ENCODE assay signal across 8 mouse cellular contexts in the genomic region with DNA sequence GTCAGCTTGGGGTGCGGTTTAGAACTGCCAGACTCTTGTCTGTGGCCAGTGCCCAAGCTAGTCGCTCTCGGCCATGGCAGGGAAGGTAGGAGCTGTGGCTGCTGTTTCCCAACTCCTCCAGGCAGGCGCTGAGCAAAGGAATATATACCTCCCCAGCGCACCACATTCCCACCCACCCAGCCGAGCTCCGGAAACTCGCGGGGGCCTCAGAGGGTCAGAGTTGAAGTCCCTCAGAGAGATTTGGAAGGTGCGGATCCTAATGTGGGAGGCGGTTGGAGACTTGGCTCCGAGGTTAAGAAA. TPM values are rescaled to one million over a fixed set of nuclear protein-coding genes. Genes with fewer than 3 reads are reported as not detected.
A peak's percentile ranks its signal among the peaks of the same experiment; 100 is the strongest.
DNase-seq lines count a peak whose midpoint lies in the region; ATAC-seq and TF ChIP-seq lines count a peak whose summit lies in the region.
"Had no signal": no experiment of that assay in that cellular context is flagged by ENCODE, and none has a peak within 500 bp of the region (broad histone marks: within the 10 kb centered on the region; RNA-seq: fewer than 3 reads in every experiment).

No protein-coding gene starts in this region.

- TF ChIP-seq POLR2A in olfactory bulb, adult 2 months (IDR thresholded peaks at IDR 0.05; ENCODE audit: insufficient read depth, low read depth, low read length) = no peak

- no peak; the same call in 1 of the 2 replicates for ATAC-seq in lung, embryonic 15.5 days (ENCODE audit: borderline replicate concordance, extremely low read depth, low FRiP score, low TSS enrichment)
- no peak for ATAC-seq in forebrain, embryonic 11.5 days (replicated peaks; ENCODE audit: low FRiP score)
- ATAC-seq in cerebellum, adult (ENCODE audit: insufficient number of reproducible peaks, low FRiP score, low TSS enrichment) = no peak

- no peak overlapping the region for H3K27ac ChIP-seq in lung, embryonic 15.5 days
- no peak overlapping the region for H3K27ac ChIP-seq in forebrain, embryonic 11.5 days (ENCODE audit: low read depth, low read length)
- peak overlapping the region; percentile 72 for H3K27ac ChIP-seq in limb, embryonic 10.5 days
- no peak overlapping the region for H3K27ac ChIP-seq in olfactory bulb, adult 2 months (ENCODE audit: insufficient read depth, low read depth, low read length)

- peak overlapping the region; percentile 32; the same call in 1 of the 2 replicates for H3K9ac ChIP-seq in lung, embryonic 15.5 days
- peak overlapping the region; percentile 24; the same call in 1 of the 2 replicates for H3K9ac ChIP-seq in forebrain, embryonic 11.5 days (ENCODE audit: low read length)

- no peaks in the 10 kb centered on the region for H3K36me3 ChIP-seq in lung, embryonic 15.5 days
- H3K36me3 ChIP-seq in forebrain, embryonic 11.5 days (ENCODE audit: control insufficient read depth, insufficient read depth, low read length) = no peaks in the 10 kb centered on the region
- H3K36me3 ChIP-seq in limb, embryonic 10.5 days = no peaks in the 10 kb centered on the region

- no peak for TF ChIP-seq CTCF in olfactory bulb, adult 2 months (IDR thresholded peaks at IDR 0.05; ENCODE audit: insufficient read depth, low read depth, low read length)

- H3K4me3 ChIP-seq in lung, embryonic 15.5 days = peak overlapping the region; percentile 52
- H3K4me3 ChIP-seq in forebrain, embryonic 11.5 days (ENCODE audit: low read depth, low read length) = peak overlapping the region; percentile 43
- peak overlapping the region; percentile 56 for H3K4me3 ChIP-seq in limb, embryonic 10.5 days
- peak overlapping the region; percentile 64 for H3K4me3 ChIP-seq in olfactory bulb, adult 2 months (ENCODE audit: insufficient read depth, low read depth, low read length)

- H3K4me1 ChIP-seq in lung, embryonic 15.5 days = 0 out of 2 replicates have a peak, but pooled peaks cover 2% of the 10 kb centered on the region
- H3K4me1 ChIP-seq in forebrain, embryonic 11.5 days (replicated peaks; ENCODE audit: control insufficient read depth, insufficient read depth, low read length) = no peaks in the 10 kb centered on the region; the same call in 1 of the 2 replicates
- peaks cover 13% of the 10 kb centered on the region for H3K4me1 ChIP-seq in limb, embryonic 10.5 days
- peaks cover 11% of the 10 kb centered on the region for H3K4me1 ChIP-seq in olfactory bulb, adult 2 months (ENCODE audit: control insufficient read depth, insufficient read depth, low read length)

- H3K4me2 ChIP-seq in lung, embryonic 15.5 days = peak overlapping the region; percentile 94
- peak overlapping the region; percentile 68 for H3K4me2 ChIP-seq in forebrain, embryonic 11.5 days (ENCODE audit: low read depth, low read length, severe bottlenecking)

- DNase-seq in lung, adult 18-20 months = no peak
- DNase-seq in forebrain, embryonic 11.5 days (ENCODE audit: low spot score) = no peak
- no peak for DNase-seq in limb, embryonic 10.5 days (ENCODE audit: low spot score)
- DNase-seq in thymus, adult 18-20 months = no peak

- 20% methylated on average over 12 of the region's 12 CpGs for WGBS in lung, embryonic 15.5 days
- 17% methylated on average over 12 of the region's 12 CpGs for WGBS in forebrain, embryonic 11.5 days
- WGBS in limb, embryonic 10.5 days = 23% methylated on average over 12 of the region's 12 CpGs
- 17% methylated on average over 12 of the region's 12 CpGs for WGBS in olfactory bulb, adult 2 months

- no peaks in the 10 kb centered on the region for H3K27me3 ChIP-seq in lung, embryonic 15.5 days
- H3K27me3 ChIP-seq in forebrain, embryonic 11.5 days (ENCODE audit: control insufficient read depth, insufficient read depth, low read length) = no peaks in the 10 kb centered on the region
- H3K27me3 ChIP-seq in limb, embryonic 10.5 days (ENCODE audit: low read depth, poor library complexity, severe bottlenecking) = no peaks in the 10 kb centered on the region

- H3K9me3 ChIP-seq in lung, embryonic 15.5 days = no peaks in the 10 kb centered on the region
- no peaks in the 10 kb centered on the region for H3K9me3 ChIP-seq in forebrain, embryonic 11.5 days (ENCODE audit: control insufficient read depth, low read length)
- no peaks in the 10 kb centered on the region for H3K9me3 ChIP-seq in limb, embryonic 10.5 days (replicated peaks)

RNA-seq across cellular contexts. Expression of a gene that starts 8.9 kb away (rescaled TPM):
- not detected in 2 replicates for polyA plus RNA-seq in lung, embryonic 15.5 days (2015; fragmentation: Nextera tagmentation; extraction: Ambion mirVana)
- polyA plus RNA-seq in forebrain, embryonic 11.5 days (2014; fragmentation: Nextera tagmentation; extraction: Ambion mirVana) = not detected in 2 replicates
- not detected in 2 replicates for polyA plus RNA-seq in limb, embryonic 10.5 days (2016; fragmentation: Nextera tagmentation; extraction: Ambion mirVana)
- not detected in 2 replicates for polyA plus RNA-seq in olfactory bulb, adult 2 months (2012; ENCODE audit: insufficient read depth, insufficient read length, low replicate concordance, missing spikeins)
- polyA plus RNA-seq: adrenal gland, adult 2 months had no signal
